Mouse (Mus musculus): ENCODE measurements at regions not wholly inside any gene's neighbourhood (a gene's known extent, or its start where the extent isn't known, plus 50 kb on each side); places are given as distances from the start of the nearest gene placed in this dataset.

- Histone ChIP-seq H3K9ac (ENCODE audit: low read length) (no peak overlapping the region), H3K36me3 (ENCODE audit: control insufficient read depth, insufficient read depth, low read length) (no peaks in the 10 kb centered on the region), H3K27ac (ENCODE audit: low read length) (no peak overlapping the region), H3K9me3 (ENCODE audit: control insufficient read depth, low read length) (no peaks in the 10 kb centered on the region), H3K4me2 (ENCODE audit: low read depth, low read length) (no peak overlapping the region), H3K4me1 (replicated peaks; ENCODE audit: control insufficient read depth, insufficient read depth, low read length) (peaks cover 18% of the 10 kb centered on the region), H3K4me3 (ENCODE audit: low read length) (no peak overlapping the region), H3K27me3 (ENCODE audit: control insufficient read depth, insufficient read depth, low read depth, low read length) (no peaks in the 10 kb centered on the region)
- WGBS = 37% methylated on average over 2 of the region's 2 CpGs
- no peak for ATAC-seq (ENCODE audit: low read depth)
Measured at GRCm38 (mm10) chr17:45934002-45934401, 98.2 kb downstream of the Vegfa start.

- H3K4me3 ChIP-seq (ENCODE audit: low read length) = no peak overlapping the region
- no peak overlapping the region for H3K4me2 ChIP-seq (ENCODE audit: low read depth, low read length)
- H3K27me3 ChIP-seq (ENCODE audit: control insufficient read depth, insufficient read depth, low read depth, low read length) = no peaks in the 10 kb centered on the region
- H3K27ac ChIP-seq (ENCODE audit: low read length) = no peak overlapping the region
- H3K4me1 ChIP-seq (replicated peaks; ENCODE audit: control insufficient read depth, insufficient read depth, low read length) = peaks cover 20% of the 10 kb centered on the region
- ATAC-seq (ENCODE audit: low read depth) = no peak
- no peak overlapping the region for H3K9ac ChIP-seq (ENCODE audit: low read length)
- no peaks in the 10 kb centered on the region for H3K36me3 ChIP-seq (ENCODE audit: control insufficient read depth, insufficient read depth, low read length)
- no peaks in the 10 kb centered on the region for H3K9me3 ChIP-seq (ENCODE audit: control insufficient read depth, low read length)
- whole genome bisulfite sequencing = 36% methylated on average over 10 of the region's 10 CpGs
Measured at GRCm38 (mm10) chr17:45933034-45933433, 99.1 kb downstream of the Vegfa start.

DNA sequence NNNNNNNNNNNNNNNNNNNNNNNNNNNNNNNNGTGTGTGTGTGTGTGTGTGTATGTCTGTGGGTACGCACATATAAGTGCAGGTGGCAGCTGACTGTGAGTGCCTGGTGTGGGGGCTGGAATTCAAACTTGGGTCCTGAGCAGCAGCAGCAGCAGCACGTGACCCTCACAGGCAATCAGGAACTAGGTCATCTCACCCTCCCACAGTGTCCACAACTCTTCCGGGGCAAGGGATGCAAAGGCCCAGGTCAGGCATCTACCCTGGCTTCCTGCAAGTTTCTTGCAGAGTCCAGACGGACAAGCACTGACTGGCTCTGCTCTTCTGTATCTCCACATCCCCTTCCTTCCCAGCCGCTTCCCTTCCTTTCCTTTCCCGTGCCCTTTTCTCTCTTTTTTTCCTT lies 99.6 kb downstream of the Vegfa start:
- Histone ChIP-seq H3K4me3 (ENCODE audit: low read length) (no peak overlapping the region), H3K4me2 (ENCODE audit: low read depth, low read length) (no peak overlapping the region), H3K9ac (ENCODE audit: low read length) (no peak overlapping the region), H3K9me3 (ENCODE audit: control insufficient read depth, low read length) (no peaks in the 10 kb centered on the region), H3K27ac (ENCODE audit: low read length) (no peak overlapping the region), H3K4me1 (replicated peaks; ENCODE audit: control insufficient read depth, insufficient read depth, low read length) (peaks cover 20% of the 10 kb centered on the region), H3K27me3 (ENCODE audit: control insufficient read depth, insufficient read depth, low read depth, low read length) (no peaks in the 10 kb centered on the region), H3K36me3 (ENCODE audit: control insufficient read depth, insufficient read depth, low read length) (no peaks in the 10 kb centered on the region)
- WGBS = 57% methylated on average over 6 of the region's 6 CpGs
- no peak for ATAC-seq (ENCODE audit: low read depth)

DNA sequence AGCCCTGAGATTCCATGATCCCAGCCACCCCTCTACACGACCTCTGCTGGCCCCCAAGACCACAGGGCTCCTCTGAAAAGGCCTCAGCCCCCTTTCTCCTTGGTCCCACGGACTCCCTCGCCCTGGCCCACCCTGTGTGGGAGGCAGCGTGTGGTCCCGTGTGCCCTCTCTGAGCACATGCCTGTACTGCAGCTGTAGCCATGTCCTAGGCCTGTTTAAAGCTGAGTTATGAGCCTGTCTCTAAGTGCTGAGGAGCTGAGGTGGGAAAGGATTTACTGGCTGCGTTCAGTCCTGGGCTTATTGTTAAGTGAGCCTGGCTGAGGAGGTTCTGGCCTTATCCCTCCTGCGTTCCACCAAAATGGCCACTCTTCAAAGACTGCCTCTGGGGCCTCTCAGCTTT lies 102.6 kb downstream of the Vegfa start:
- no peak overlapping the region for H3K4me3 ChIP-seq (ENCODE audit: low read length)
- peaks cover 20% of the 10 kb centered on the region for H3K4me1 ChIP-seq (replicated peaks; ENCODE audit: control insufficient read depth, insufficient read depth, low read length)
- no peak overlapping the region for H3K27ac ChIP-seq (ENCODE audit: low read length)
- no peak for ATAC-seq (ENCODE audit: low read depth)
- no peaks in the 10 kb centered on the region for H3K9me3 ChIP-seq (ENCODE audit: control insufficient read depth, low read length)
- H3K27me3 ChIP-seq (ENCODE audit: control insufficient read depth, insufficient read depth, low read depth, low read length) = no peaks in the 10 kb centered on the region
- no peak overlapping the region for H3K9ac ChIP-seq (ENCODE audit: low read length)
- WGBS = 73% methylated on average over 7 of the region's 7 CpGs
- no peaks in the 10 kb centered on the region for H3K36me3 ChIP-seq (ENCODE audit: control insufficient read depth, insufficient read depth, low read length)
- H3K4me2 ChIP-seq (ENCODE audit: low read depth, low read length) = no peak overlapping the region

GRCm38 (mm10) chr17:45928903-45929477 lies 103.2 kb downstream of the Vegfa start:
- Histone ChIP-seq H3K9me3 (ENCODE audit: control insufficient read depth, low read length) (no peaks in the 10 kb centered on the region), H3K4me3 (ENCODE audit: low read length) (no peak overlapping the region), H3K9ac (ENCODE audit: low read length) (no peak overlapping the region), H3K27me3 (ENCODE audit: control insufficient read depth, insufficient read depth, low read depth, low read length) (no peaks in the 10 kb centered on the region), H3K27ac (ENCODE audit: low read length) (no peak overlapping the region), H3K36me3 (ENCODE audit: control insufficient read depth, insufficient read depth, low read length) (no peaks in the 10 kb centered on the region), H3K4me1 (replicated peaks; ENCODE audit: control insufficient read depth, insufficient read depth, low read length) (peaks cover 20% of the 10 kb centered on the region), H3K4me2 (ENCODE audit: low read depth, low read length) (no peak overlapping the region)
- ATAC-seq (ENCODE audit: low read depth) = no peak
- 41% methylated on average over 8 of the region's 8 CpGs for WGBS

GRCm38 (mm10) chr17:45928013-45928412 lies 104.2 kb downstream of the Vegfa start:
- H3K9me3 ChIP-seq (ENCODE audit: control insufficient read depth, low read length) = no peaks in the 10 kb centered on the region
- H3K4me1 ChIP-seq (replicated peaks; ENCODE audit: control insufficient read depth, insufficient read depth, low read length) = peaks cover 17% of the 10 kb centered on the region
- H3K9ac ChIP-seq (ENCODE audit: low read length) = no peak overlapping the region
- no peak for ATAC-seq (ENCODE audit: low read depth)
- no peaks in the 10 kb centered on the region for H3K27me3 ChIP-seq (ENCODE audit: control insufficient read depth, insufficient read depth, low read depth, low read length)
- no peak overlapping the region for H3K27ac ChIP-seq (ENCODE audit: low read length)
- 81% methylated on average over 4 of the region's 4 CpGs for WGBS
- no peaks in the 10 kb centered on the region for H3K36me3 ChIP-seq (ENCODE audit: control insufficient read depth, insufficient read depth, low read length)
- H3K4me3 ChIP-seq (ENCODE audit: low read length) = no peak overlapping the region
- no peak overlapping the region for H3K4me2 ChIP-seq (ENCODE audit: low read depth, low read length)

GRCm38 (mm10) chr17:45925845-45926244 lies 106.3 kb downstream of the Vegfa start:
- no peaks in the 10 kb centered on the region for H3K36me3 ChIP-seq (ENCODE audit: control insufficient read depth, insufficient read depth, low read length)
- no peak overlapping the region for H3K27ac ChIP-seq (ENCODE audit: low read length)
- no peaks in the 10 kb centered on the region for H3K27me3 ChIP-seq (ENCODE audit: control insufficient read depth, insufficient read depth, low read depth, low read length)
- no peaks in the 10 kb centered on the region for H3K9me3 ChIP-seq (ENCODE audit: control insufficient read depth, low read length)
- no peak for ATAC-seq (ENCODE audit: low read depth)
- no peak overlapping the region for H3K9ac ChIP-seq (ENCODE audit: low read length)
- 78% methylated on average over 6 of the region's 6 CpGs for WGBS
- no peak overlapping the region for H3K4me2 ChIP-seq (ENCODE audit: low read depth, low read length)
- H3K4me3 ChIP-seq (ENCODE audit: low read length) = no peak overlapping the region
- H3K4me1 ChIP-seq (replicated peaks; ENCODE audit: control insufficient read depth, insufficient read depth, low read length) = peaks cover 7% of the 10 kb centered on the region

GRCm38 (mm10) chr17:45924595-45924994 lies 107.6 kb downstream of the Vegfa start:
- WGBS = 78% methylated on average over 6 of the region's 6 CpGs
- no peak for ATAC-seq (ENCODE audit: low read depth)
- Histone ChIP-seq H3K4me1 (replicated peaks; ENCODE audit: control insufficient read depth, insufficient read depth, low read length) (peaks cover 7% of the 10 kb centered on the region), H3K4me2 (ENCODE audit: low read depth, low read length) (no peak overlapping the region), H3K9me3 (ENCODE audit: control insufficient read depth, low read length) (no peaks in the 10 kb centered on the region), H3K36me3 (ENCODE audit: control insufficient read depth, insufficient read depth, low read length) (no peaks in the 10 kb centered on the region), H3K9ac (ENCODE audit: low read length) (no peak overlapping the region), H3K4me3 (ENCODE audit: low read length) (no peak overlapping the region), H3K27me3 (ENCODE audit: control insufficient read depth, insufficient read depth, low read depth, low read length) (no peaks in the 10 kb centered on the region), H3K27ac (ENCODE audit: low read length) (no peak overlapping the region)

- Histone ChIP-seq H3K27me3 (ENCODE audit: control insufficient read depth, insufficient read depth, low read depth, low read length) (no peaks in the 10 kb centered on the region), H3K4me2 (ENCODE audit: low read depth, low read length) (no peak overlapping the region), H3K9me3 (ENCODE audit: control insufficient read depth, low read length) (no peaks in the 10 kb centered on the region), H3K9ac (ENCODE audit: low read length) (no peak overlapping the region), H3K4me3 (ENCODE audit: low read length) (no peak overlapping the region), H3K27ac (ENCODE audit: low read length) (no peak overlapping the region), H3K4me1 (replicated peaks; ENCODE audit: control insufficient read depth, insufficient read depth, low read length) (no peaks in the 10 kb centered on the region), H3K36me3 (ENCODE audit: control insufficient read depth, insufficient read depth, low read length) (no peaks in the 10 kb centered on the region)
- WGBS = 62% methylated on average over 8 of the region's 8 CpGs
- ATAC-seq (ENCODE audit: low read depth) = no peak
Measured at GRCm38 (mm10) chr17:45923217-45923730, 108.9 kb downstream of the Vegfa start.

- H3K9ac ChIP-seq (ENCODE audit: low read length) = no peak overlapping the region
- H3K4me3 ChIP-seq (ENCODE audit: low read length) = no peak overlapping the region
- no peaks in the 10 kb centered on the region for H3K27me3 ChIP-seq (ENCODE audit: control insufficient read depth, insufficient read depth, low read depth, low read length)
- no peak for ATAC-seq (ENCODE audit: low read depth)
- H3K9me3 ChIP-seq (ENCODE audit: control insufficient read depth, low read length) = no peaks in the 10 kb centered on the region
- WGBS = 89% methylated on average over 2 of the region's 2 CpGs
- no peaks in the 10 kb centered on the region for H3K36me3 ChIP-seq (ENCODE audit: control insufficient read depth, insufficient read depth, low read length)
- no peak overlapping the region for H3K27ac ChIP-seq (ENCODE audit: low read length)
- H3K4me1 ChIP-seq (replicated peaks; ENCODE audit: control insufficient read depth, insufficient read depth, low read length) = no peaks in the 10 kb centered on the region
- no peak overlapping the region for H3K4me2 ChIP-seq (ENCODE audit: low read depth, low read length)
Measured at GRCm38 (mm10) chr17:45917647-45918046, 114.5 kb downstream of the Vegfa start.

All from lung, embryonic 16.5 days (tissue).